Mouse (Mus musculus): ENCODE measurements at regions not wholly inside any gene's neighbourhood (a gene's known extent, or its start where the extent isn't known, plus 50 kb on each side); places are given as distances from the start of the nearest gene placed in this dataset.
A peak's percentile ranks its signal among the peaks of the same experiment; 100 is the strongest.
"Not testable (repeated sequence)": the region's sequence is repeated elsewhere in the genome, so short reads cannot be mapped to it uniquely, and the experiment has no call there.

DNA sequence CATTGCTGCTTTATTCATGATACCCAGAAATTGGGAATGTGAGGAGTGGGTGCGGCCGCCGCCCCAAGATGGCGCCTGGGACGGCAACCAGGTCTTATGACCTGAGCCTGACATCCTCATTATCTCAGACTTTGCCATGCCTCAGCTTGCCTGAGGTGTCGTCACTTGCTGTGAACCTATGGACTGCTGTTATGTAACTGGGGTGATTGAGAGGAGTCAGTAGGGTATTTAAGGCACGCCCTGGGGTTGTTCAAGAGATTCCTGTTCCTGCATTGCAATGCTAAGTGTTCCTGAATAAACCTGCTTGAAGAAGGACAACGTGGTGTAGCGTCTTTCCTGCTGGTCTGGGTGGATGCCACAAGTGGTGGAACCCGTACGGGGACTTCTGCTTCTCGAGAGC, 211.4 kb upstream of the Pou3f2 start:
- peak; percentile 5 for DNase-seq (ENCODE audit: extremely low read depth, insufficient read length, low spot score)

GRCm38 (mm10) chr4:22667733-22668381, 179.7 kb upstream of the Pou3f2 start:
- no peak for DNase-seq (ENCODE audit: extremely low read depth, insufficient read length, low spot score)

DNA sequence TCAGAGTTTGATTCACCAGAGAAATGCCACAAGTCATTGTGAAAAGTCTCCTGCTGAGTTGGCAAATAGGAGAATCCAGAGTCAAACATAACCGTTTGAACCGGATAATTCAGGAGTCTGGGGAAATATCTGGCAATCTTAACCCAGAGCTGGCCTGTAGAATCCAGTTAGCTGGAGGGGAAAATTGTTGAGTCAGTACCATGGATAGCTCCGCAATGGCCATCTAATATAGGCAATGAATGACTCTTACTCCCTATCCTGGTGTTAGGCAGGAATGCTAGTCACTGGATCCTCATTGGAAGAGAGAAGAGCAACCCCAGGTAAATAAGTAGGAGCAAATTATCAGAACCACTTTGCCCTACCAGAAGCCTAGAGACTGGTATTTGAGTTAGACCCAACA, 157.4 kb upstream of the Pou3f2 start:
- DNase-seq (ENCODE audit: extremely low read depth, insufficient read length, low spot score): no peak

DNA sequence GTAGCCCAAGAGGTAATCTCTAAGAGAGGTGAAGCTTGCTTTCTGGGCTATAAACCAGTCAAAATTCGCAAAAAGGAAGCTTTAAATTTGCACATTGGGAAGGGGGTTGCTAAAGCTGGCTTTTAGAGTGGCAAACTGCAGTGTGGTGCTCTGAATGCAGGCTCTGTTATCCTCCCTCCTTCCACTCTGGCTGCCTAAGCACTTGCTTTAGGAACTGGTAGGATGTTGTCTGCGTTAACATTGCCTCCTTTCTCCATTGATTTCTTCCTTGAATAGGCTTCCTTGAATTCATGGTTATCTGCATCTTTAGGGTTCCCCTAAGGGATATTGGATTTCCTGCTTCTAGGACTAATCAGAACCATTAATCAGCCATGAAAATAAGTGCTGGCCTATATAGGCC, 120.8 kb upstream of the Pou3f2 start:
- DNase-seq (ENCODE audit: extremely low read depth, insufficient read length, low spot score): no peak

DNA sequence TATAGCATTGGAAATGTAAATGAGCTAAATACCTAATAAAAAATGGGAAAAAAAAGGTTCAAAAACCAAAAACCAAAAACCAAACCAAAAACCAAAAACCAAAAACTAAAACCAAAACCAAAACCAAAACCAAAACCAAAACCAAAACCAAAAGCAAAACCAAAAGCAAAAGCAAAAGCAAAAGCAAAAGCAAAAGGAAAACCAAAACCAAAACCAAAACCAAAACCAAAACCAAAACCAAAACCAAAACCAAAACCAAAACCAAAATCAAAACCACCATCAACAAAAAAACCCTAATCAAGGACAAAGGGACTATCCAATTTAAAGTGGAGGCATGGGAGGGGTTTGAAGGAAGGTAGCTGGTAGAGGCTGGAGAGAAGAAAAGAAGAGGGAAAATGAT, 114.0 kb upstream of the Pou3f2 start:
- DNase-seq (ENCODE audit: extremely low read depth, insufficient read length, low spot score): not testable (repeated sequence)

GRCm38 (mm10) chr4:22587162-22587561, 99.0 kb upstream of the Pou3f2 start:
- no peak for DNase-seq (ENCODE audit: extremely low read depth, insufficient read length, low spot score)

DNA sequence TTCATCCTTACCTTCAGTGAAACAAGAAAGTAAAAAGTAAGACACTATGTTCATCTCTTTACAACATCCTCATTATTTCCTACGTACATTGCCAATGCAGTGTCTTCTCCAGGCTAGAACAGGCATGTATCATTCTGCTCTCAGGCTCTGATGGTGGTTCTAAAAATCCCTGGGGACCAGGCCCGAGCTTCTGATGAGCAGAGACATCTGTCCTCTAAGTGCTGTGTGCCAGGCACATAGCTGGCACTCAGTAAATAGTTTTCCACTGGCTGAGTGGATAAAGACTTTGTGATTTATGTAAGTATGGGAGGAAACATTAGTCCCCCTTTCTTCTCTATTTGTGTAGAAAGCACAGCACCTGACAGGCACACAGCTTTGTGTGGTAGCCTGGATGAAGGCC, 77.8 kb upstream of the Pou3f2 start:
- no peak for DNase-seq (ENCODE audit: extremely low read depth, insufficient read length, low spot score)

GRCm38 (mm10) chr4:22564532-22564931, 76.4 kb upstream of the Pou3f2 start:
- no peak for DNase-seq (ENCODE audit: extremely low read depth, insufficient read length, low spot score)

Data from 3134 (cell line).